Mouse (Mus musculus) bone marrow, adult 2 months (tissue): ENCODE data around the gene Fam102a.

ENCODE experiments used
- CTCF ChIP-seq: fragments of 200-500 bp; IDR thresholded peaks from 2 replicates; pipeline ENCODE4 v1.5.1; 2011; ENCODE audit warnings: low read length, control low read depth; ENCODE audit not compliant: control insufficient read depth, insufficient read depth
- POLR2A ChIP-seq: fragments of 200-500 bp; IDR thresholded peaks from 2 replicates; pipeline ENCODE4 v1.6.1; 2011; ENCODE audit warnings: low read depth, mild to moderate bottlenecking, control low read depth, low read length, borderline replicate concordance; ENCODE audit not compliant: control insufficient read depth

DNA sequence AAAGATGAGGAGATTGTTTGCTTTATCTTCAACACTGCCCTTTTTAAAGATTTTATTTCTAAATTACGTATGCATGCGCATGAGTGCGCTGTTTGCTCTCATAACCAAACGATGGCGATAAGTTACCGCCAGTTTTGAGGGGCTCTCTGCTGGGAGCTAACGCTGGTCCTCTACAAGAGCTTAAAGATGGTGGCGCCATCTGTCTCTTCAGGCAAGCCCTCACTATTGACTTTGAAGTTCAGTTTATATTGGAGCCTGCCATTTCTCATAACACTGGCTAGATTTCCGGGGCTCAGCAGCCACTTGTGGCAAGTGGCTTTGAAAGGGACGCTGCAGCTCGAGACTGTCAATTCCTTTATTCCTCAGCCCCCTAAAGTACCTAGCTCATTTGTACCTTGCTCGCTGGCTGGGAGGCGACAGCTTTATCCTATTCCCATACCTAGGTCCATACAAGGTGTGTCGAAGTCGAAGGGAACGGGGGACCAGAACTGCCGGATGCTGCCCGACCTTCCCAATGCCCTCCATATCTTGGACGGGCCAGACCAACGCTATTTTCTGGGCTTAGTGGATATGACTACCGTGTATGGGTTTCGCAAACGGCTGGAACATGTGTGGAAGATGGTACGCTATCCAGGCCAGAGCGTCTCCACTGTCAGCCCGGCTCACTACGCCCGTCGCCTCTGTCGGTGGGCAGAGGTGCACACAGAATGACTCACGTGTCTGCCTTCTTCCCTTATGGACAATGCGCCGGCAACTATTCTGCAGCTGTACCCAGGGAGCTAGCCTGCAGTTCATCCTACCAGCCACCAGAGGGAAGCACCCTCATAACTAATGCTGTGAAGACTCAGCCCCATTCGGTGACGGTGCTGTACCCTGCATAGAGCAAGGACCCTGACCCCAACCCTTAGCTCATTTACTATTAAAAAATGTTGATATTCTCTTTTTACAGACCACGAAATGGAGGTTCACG lies 48.0 kb downstream of the Fam102a start:
- TF ChIP-seq CTCF (peak; percentile 96), POLR2A (peak; percentile 31; the same call in 1 of the 2 replicates)
